Mouse (Mus musculus): ENCODE measurements around the gene Tulp4. TPM values are rescaled to one million over a fixed set of nuclear protein-coding genes. Genes with fewer than 3 reads are reported as not detected.
"Not testable (repeated sequence)": the region's sequence is repeated elsewhere in the genome, so short reads cannot be mapped to it uniquely, and the experiment has no call there.

The Tulp4 gene
- polyA plus RNA-seq, 1 experiment from 2014 or later = 132 TPM

DNA sequence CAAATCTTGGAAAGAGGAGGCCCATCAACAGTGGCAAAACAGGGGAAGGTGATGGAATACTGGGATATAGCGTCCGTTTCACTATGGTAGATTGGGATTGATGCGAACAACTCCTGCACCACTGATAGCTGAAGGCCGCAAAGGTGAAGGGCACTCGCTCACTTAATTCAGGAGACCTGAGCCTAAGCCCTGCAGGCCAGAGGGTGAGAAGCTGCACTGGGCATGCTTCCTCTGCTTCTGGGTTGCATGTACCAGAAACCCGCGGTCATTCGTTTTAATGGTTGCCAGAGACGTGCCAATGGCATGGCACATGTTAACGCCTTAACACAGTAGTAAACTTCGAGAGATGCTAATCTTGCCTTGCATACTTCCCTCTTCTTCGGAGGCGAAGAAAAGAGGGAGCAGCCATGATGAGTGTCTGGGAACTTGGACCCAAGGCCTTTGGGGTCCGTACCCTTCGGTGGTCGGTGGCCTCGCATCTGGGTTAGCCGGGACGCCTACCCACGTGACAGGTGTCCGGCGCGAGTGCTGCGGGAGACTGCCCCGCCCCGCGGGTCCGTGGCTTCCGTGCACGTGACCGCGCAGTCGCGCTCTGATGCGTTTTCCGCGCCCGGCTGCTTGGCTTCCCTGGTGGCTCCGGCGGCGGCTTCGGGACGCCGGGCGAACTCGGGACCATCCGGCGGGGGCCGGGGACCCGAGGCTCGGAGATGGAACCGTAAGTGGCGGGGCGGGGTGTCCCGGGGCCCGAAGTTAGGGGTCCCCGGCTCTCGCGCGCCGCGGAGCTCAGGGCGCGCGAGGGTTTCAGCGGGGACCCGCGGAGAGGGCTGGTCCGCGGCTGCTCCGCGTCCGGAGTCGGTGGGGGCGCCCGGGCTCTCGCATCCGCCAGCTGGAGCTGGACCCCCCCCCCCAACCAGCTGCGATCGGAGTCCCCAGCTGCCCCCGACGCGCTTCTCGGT, 163.9 kb downstream of the Tulp4 start:
- H3K4me3 ChIP-seq = peak overlapping the region; percentile 54
- not testable (repeated sequence) for H3K4me1 ChIP-seq; H3K36me3 ChIP-seq; H3K9me3 ChIP-seq (replicated peaks); H3K27me3 ChIP-seq; H3K27ac ChIP-seq
- H3K4me2 ChIP-seq (replicated peaks) = peak overlapping the region; percentile 59
- WGBS = 2% methylated on average over 68 of the region's 84 CpGs
- peak; percentile 85 for ATAC-seq (ENCODE audit: low FRiP score)
- peak overlapping the region; percentile 64 for H3K9ac ChIP-seq

DNA sequence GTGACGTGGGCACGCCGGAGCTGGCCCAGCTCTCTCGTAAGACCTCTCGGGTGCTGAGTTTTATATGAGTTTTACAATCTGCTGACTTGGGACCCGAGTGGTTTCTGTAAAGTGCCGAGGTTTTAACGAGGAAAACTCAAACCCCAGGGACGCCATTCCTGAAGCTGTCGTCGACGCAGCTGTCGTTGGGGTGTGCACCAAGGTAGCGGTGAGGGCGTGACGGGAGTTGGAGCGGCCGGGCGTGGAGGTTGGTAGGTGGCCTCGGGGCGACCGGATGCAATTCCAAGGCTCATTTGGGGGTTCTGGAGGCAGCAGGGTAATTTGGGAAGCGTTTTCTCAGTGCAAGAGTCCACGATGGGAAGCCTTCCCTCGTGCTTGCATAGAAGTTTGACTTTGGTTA, 164.6 kb downstream of the Tulp4 start:
- H3K36me3 ChIP-seq; H3K27me3 ChIP-seq; H3K4me1 ChIP-seq; H3K9me3 ChIP-seq (replicated peaks); H3K27ac ChIP-seq: not testable (repeated sequence)
- WGBS = 1% methylated on average over 24 of the region's 25 CpGs
- H3K9ac ChIP-seq = peak overlapping the region; percentile 64
- ATAC-seq (ENCODE audit: low FRiP score) = 0 out of 2 replicates have a peak, but pooled peaks have one; percentile 3
- peak overlapping the region; percentile 54 for H3K4me3 ChIP-seq
- peak overlapping the region; percentile 59 for H3K4me2 ChIP-seq (replicated peaks)

DNA sequence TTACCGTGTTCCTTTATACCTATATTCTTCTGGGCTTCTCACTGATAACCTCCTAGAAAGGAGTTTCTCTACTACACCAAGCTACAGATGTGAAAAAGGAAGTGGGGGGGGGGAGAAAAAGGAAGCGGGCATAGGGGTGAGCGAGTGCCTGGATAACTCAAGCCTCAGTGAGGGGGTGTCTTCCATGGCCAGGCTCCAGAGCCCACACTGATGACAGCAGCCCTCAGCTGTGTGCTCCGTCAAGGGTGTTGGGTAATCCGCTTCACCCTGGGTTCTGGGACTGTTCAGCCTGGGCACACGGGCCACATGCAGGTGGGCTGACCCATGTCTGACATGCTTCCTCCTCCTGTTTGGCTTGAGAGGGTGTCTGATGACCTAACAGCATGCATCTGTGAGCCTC, 165.7 kb downstream of the Tulp4 start:
- not testable (repeated sequence) for ATAC-seq (ENCODE audit: low FRiP score); H3K27ac ChIP-seq; H3K4me2 ChIP-seq (replicated peaks); H3K36me3 ChIP-seq; H3K9me3 ChIP-seq (replicated peaks); H3K27me3 ChIP-seq; H3K9ac ChIP-seq; H3K4me1 ChIP-seq; H3K4me3 ChIP-seq
- 93% methylated on average over 6 of the region's 6 CpGs for WGBS

DNA sequence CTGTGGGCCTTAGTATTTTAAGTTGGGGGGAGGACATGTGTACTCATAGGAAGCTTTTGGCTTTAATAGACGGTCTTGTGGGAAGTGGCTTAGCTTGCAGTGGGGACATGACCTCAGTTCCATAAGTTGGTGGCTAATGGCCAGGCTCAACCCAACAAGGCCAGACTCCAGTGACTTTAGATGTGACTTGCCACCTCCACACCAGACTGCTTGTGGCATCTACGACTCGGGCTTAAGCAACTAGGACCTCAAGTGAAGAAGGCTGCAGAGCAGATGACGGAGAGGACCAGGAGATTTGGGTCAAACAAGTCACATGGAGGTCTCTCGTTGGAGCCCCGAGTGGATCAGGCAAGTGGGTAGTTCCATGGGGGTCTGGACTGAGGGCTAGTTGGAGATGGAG, 168.5 kb downstream of the Tulp4 start:
- H3K27me3 ChIP-seq; H3K9ac ChIP-seq; H3K4me1 ChIP-seq; H3K4me2 ChIP-seq (replicated peaks); H3K9me3 ChIP-seq (replicated peaks); H3K36me3 ChIP-seq; ATAC-seq (ENCODE audit: low FRiP score); H3K27ac ChIP-seq; H3K4me3 ChIP-seq: not testable (repeated sequence)
- WGBS = 93% methylated on average over 4 of the region's 6 CpGs

DNA sequence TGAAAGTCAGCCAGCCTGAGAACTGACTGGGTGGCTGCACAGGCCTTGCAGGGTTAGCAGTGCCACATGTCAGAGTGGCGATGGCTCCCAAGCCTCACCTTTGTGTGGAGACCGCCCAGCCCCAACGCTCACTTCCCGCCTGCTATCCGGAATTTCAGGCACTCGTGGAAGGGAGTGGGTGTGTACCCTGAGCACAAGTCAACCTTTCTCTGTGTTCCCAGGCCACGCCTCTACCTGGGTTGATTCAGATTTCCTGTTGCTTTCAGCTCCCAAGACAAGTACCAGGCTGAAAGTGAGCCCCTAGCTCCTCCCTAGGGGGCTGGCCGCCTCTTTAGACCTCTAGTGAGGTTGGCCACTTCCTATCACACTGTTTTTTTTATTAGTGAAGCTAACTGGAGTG, 173.0 kb downstream of the Tulp4 start:
- WGBS = 77% methylated on average over 8 of the region's 8 CpGs
- not testable (repeated sequence) for ATAC-seq (ENCODE audit: low FRiP score); H3K9me3 ChIP-seq (replicated peaks); H3K27me3 ChIP-seq; H3K4me1 ChIP-seq; H3K4me3 ChIP-seq; H3K27ac ChIP-seq; H3K36me3 ChIP-seq; H3K4me2 ChIP-seq (replicated peaks); H3K9ac ChIP-seq

DNA sequence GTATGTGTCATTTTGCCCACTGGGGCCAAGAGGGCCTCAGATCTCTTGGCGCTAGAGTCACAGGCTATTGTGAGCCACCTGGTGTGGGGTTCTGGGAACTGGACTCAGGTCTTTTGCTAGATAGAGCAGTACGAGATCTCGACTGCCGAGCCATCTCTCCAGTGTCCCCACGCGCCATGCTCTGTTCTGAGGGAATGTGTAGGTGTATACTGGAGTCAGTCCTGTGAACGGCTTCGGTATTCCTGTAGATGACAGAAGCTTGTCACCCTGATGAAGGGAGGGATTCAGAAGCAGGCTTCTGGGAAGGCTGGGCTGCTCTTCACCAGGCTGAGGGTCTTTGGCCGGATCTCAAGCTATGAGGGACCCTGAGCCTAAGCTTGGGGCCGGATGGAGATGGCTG, 173.5 kb downstream of the Tulp4 start:
- ATAC-seq (ENCODE audit: low FRiP score); H3K4me3 ChIP-seq; H3K4me2 ChIP-seq (replicated peaks); H3K4me1 ChIP-seq; H3K27ac ChIP-seq; H3K9me3 ChIP-seq (replicated peaks); H3K9ac ChIP-seq; H3K36me3 ChIP-seq; H3K27me3 ChIP-seq: not testable (repeated sequence)
- WGBS = 89% methylated on average over 9 of the region's 10 CpGs

DNA sequence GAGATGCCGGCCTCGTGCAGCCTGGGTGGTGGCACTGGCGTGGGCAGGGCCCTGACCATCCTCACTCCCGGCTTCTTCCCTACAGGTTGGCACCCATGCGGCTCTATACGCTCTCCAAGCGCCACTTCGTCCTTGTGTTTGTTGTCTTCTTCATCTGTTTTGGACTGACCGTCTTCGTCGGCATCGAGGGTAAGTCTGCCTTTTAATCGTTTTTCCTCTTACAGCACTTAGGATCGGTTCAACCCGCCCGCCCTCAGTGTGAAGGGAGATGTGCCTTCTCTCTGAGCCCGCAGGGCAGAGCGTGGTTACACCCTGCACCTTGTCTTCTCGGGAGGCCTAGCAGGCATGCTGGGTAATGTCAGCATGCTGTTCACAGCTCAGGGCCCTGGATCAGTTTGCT, 174.3 kb downstream of the Tulp4 start:
- H3K9me3 ChIP-seq (replicated peaks); ATAC-seq (ENCODE audit: low FRiP score); H3K9ac ChIP-seq; H3K27ac ChIP-seq; H3K4me2 ChIP-seq (replicated peaks); H3K4me1 ChIP-seq; H3K36me3 ChIP-seq; H3K4me3 ChIP-seq; H3K27me3 ChIP-seq: not testable (repeated sequence)
- WGBS = 95% methylated on average over 17 of the region's 19 CpGs

DNA sequence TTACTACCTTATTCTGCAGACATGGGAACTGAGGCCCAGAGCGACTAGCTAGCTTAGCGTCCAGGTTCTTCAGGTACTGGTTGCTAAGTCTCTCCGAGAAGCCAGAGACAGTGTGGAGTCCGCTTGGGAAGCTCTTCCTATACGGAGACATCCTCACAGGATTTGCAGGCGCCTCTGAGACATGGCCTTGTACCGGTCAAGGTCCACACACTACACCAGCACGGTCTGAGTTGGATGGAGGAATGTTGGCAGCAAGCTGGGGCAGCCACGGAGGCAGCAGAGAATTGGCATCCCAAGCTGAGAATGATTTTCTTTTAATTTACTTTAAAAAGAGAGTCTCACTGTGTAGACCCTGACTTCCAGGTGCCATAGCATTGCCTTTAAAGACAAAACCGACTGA, 176.9 kb downstream of the Tulp4 start:
- H3K4me2 ChIP-seq (replicated peaks); H3K36me3 ChIP-seq; H3K27me3 ChIP-seq; H3K4me1 ChIP-seq; H3K4me3 ChIP-seq; ATAC-seq (ENCODE audit: low FRiP score); H3K9me3 ChIP-seq (replicated peaks); H3K9ac ChIP-seq; H3K27ac ChIP-seq: not testable (repeated sequence)
- WGBS = 96% methylated on average over 8 of the region's 10 CpGs

DNA sequence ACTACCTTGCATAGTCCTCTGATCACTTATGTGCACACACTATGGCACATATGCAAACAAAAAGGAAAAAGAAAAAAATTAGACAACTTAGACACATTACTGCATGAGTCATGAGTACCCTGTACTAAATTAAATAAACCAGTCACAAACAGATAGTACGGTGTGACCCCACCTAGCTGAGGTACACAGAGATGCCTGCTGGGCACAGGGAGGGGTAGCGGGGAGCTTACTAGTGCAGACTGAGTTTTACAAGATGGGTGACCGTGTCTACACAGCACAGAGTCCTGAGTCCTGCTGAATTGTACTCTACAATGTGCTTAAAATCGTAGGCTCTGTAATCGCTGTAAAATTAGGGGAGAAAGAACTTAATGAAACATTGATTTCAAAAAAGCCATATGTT, 179.9 kb downstream of the Tulp4 start:
- not testable (repeated sequence) for H3K36me3 ChIP-seq; H3K27me3 ChIP-seq; H3K9ac ChIP-seq; H3K4me1 ChIP-seq; ATAC-seq (ENCODE audit: low FRiP score); H3K4me3 ChIP-seq; H3K27ac ChIP-seq; H3K9me3 ChIP-seq (replicated peaks); H3K4me2 ChIP-seq (replicated peaks)
- 97% methylated on average over 5 of the region's 5 CpGs for WGBS

DNA sequence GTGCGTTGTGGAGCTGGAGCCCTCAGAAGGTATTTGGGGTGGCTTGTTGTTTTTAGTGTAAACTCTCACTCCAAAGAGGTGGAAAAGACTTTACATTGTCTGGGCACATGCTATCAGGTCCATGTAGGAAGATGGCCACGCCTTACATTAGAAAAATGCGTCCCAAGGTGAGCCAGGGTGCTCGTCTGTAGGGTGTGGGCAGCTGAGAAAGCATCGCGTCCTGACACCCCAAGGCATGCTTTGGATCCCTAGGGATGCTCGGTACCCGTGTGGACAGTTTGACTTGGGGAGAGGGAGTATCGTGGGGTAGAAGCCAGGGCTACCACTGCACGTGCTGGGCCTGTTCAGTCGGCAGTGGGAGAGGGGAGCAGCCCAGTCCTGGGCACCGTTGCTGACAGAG, 182.8 kb downstream of the Tulp4 start:
- H3K4me2 ChIP-seq (replicated peaks); H3K4me3 ChIP-seq; H3K9me3 ChIP-seq (replicated peaks); H3K27me3 ChIP-seq; ATAC-seq (ENCODE audit: low FRiP score); H3K9ac ChIP-seq; H3K36me3 ChIP-seq; H3K4me1 ChIP-seq; H3K27ac ChIP-seq: not testable (repeated sequence)
- WGBS = 95% methylated on average over 12 of the region's 12 CpGs

DNA sequence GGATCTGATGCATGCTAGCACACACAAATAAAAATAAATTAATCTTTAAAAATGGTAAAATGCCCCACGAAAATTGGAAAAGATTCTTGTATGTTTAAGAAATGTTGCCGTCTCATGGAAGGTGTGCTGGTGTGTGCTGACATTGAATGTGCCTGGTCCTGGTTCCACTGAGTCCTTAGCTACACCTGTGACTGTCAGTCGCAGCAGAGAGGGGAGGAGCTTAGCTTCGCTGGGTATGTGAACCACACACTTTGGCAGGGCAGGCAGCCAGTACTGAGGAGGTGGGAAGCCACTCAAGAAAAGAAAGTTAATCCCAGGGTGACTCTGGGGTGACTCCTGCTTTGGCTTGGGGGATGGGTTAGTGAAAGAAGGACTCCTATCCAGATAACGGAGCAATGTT, 187.6 kb downstream of the Tulp4 start:
- WGBS = 100% methylated on average over 1 of the region's 5 CpGs
- not testable (repeated sequence) for H3K4me2 ChIP-seq (replicated peaks); H3K27ac ChIP-seq; H3K27me3 ChIP-seq; H3K9me3 ChIP-seq (replicated peaks); ATAC-seq (ENCODE audit: low FRiP score); H3K4me3 ChIP-seq; H3K9ac ChIP-seq; H3K36me3 ChIP-seq; H3K4me1 ChIP-seq

DNA sequence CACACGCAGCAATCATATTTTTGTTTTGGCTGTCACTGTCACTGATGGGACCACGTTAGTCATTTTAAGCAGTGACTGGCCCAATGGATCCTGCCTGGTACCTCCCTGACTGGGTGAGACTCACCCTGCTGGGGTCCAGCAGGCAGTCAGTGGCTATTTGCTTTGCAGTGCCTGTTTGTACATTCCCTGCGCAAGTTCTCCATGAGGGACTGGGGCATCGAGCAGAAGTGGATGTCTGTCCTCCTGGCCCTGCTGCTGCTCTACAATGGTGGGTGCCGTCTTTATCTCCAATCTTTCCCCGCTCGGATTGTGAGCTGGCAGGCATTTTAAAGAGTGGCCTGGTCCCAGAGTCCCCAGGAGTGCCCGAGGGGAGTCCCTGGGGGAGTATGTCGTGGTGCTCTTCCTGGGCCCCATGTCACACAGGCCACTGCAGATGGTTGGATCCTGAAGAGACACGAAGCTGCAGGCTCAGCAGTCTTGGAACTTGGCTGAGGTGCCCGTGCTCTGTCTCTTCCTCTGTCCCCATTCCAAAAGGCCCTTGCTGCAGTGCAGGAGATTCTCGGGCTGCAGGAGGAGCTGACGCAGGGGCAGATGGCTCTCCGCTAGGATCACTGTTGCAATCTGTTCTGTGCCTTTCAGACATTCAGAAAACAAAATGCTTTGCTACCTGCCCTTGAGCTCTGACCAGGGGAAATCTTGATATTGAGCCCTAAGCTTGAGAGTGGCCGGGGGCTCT, 191.0 kb downstream of the Tulp4 start:
- not testable (repeated sequence) for H3K27me3 ChIP-seq; H3K9ac ChIP-seq; H3K27ac ChIP-seq; H3K4me3 ChIP-seq; ATAC-seq (ENCODE audit: low FRiP score); H3K36me3 ChIP-seq; H3K9me3 ChIP-seq (replicated peaks); H3K4me1 ChIP-seq; H3K4me2 ChIP-seq (replicated peaks)
- WGBS = 91% methylated on average over 9 of the region's 15 CpGs
